Mouse (Mus musculus): ENCODE results near the gene Mink1.

Mink1 gene

GRCm38 (mm10) chr11:70653345-70654197 lies 90.9 kb downstream of the Mink1 start:
- no peak for DNase-seq (ENCODE audit: low read depth, low spot score)

GRCm38 (mm10) chr11:70654198-70654922 lies 91.7 kb downstream of the Mink1 start, which contains the start of gene Pfn1:
TSS of gene Pfn1 (minus strand) at chr11:70654644.
- peak; percentile 80 for DNase-seq (ENCODE audit: low read depth, low spot score)

DNA sequence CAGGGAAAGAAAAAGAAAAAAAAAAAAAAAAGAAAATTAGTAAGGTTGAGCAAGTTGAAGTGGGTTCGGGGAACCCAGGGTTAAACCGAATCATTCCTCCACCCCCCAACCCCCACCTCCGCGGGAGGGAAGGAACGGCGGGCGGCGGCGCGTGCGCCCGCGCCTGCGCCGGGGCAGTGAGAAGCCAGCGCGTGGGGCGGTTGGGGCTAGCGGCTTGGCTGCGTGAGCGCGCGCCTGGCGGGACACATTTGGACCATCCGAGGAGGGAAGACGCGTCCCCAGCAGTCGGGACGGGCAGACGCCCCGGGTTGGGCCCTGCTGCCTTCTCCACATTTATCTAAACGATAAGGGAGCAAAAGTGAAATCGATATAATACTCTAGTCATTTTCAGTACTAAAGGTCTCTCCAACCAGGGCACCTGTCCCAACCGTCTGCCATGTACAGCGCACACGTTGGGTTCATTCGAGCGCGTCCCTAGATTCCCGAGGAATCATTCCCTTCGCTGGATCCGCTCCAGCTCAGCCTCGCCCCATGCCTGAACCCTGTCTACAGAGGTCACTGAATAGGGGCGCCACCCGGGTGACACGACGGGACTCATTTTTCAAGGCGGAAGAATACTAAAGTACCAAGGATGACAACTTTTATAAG lies 92.4 kb downstream of the Mink1 start:
- peak; percentile 87 for DNase-seq (ENCODE audit: low read depth, low spot score)

GRCm38 (mm10) chr11:70655571-70656455 lies 93.1 kb downstream of the Mink1 start:
- DNase-seq (ENCODE audit: low read depth, low spot score), result peak; percentile 71

GRCm38 (mm10) chr11:70656456-70656927 lies 93.8 kb downstream of the Mink1 start:
- DNase-seq (ENCODE audit: low read depth, low spot score), result peak; percentile 95

- DNase-seq (ENCODE audit: low read depth, low spot score), result peak; percentile 88
Observed at GRCm38 (mm10) chr11:70656964-70657363, 94.3 kb downstream of the Mink1 start, which contains the start of gene Eno3. TSS of gene Eno3 (plus strand) at chr11:70657202.

DNA sequence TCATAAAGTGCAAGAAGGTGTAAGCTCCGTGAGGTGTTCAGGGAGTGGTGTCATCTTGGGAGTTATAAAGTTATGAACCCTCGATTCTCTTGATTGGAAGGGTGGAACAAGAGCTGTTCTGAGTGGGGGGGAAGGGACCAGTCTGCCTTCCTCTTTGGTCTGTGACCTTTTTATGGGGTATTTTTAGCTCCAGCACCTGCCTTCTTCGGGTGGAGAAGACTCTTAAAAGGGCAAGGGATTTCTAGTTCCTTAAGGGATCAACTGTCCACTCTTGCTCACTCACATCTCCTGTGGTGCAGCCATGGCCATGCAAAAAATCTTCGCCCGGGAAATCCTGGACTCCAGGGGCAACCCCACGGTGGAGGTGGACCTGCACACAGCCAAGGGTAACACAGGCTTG lies 94.9 kb downstream of the Mink1 start:
- peak; percentile 91 for DNase-seq (ENCODE audit: low read depth, low spot score)

GRCm38 (mm10) chr11:70657991-70658390 lies 95.3 kb downstream of the Mink1 start:
- no peak for DNase-seq (ENCODE audit: low read depth, low spot score)

DNA sequence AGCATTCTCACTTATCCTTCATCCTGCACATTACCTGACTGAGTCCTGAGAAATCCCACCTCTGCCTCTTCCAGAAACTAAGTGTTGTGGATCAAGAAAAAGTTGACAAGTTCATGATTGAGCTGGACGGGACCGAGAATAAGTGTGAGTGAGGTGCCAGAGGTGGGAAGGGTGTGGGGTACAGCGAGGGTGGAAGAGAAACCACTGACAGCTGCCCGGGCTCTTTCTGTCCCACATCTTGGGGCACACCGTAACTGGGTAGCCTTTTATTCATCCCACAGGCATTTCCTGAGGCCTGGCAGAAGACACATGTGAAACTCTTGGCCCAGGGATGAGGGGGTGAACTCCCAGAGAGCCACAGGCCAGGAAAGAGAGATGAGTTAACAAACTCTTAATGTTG lies 95.8 kb downstream of the Mink1 start:
- no peak for DNase-seq (ENCODE audit: low read depth, low spot score)

DNA sequence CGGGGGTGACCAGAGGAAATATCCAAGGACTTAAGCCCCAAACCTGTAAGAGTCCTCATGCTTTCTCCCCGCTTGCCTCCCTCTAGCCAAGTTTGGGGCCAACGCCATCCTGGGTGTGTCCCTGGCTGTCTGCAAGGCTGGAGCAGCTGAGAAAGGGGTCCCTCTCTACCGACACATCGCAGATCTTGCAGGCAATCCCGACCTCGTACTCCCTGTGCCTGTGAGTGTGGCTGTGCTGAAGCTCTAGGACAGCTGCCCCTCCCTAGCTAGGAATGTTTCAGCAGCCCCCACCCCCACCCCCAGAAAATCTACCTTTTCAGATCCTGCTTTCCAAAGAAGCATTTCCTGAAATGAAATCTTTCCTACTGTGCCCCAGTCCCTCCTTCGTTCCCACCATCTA lies 96.3 kb downstream of the Mink1 start:
- no peak for DNase-seq (ENCODE audit: low read depth, low spot score)

GRCm38 (mm10) chr11:70660571-70660970 lies 97.9 kb downstream of the Mink1 start:
- no peak for DNase-seq (ENCODE audit: low read depth, low spot score)

- DNase-seq (ENCODE audit: low read depth, low spot score), result no peak
Observed at GRCm38 (mm10) chr11:70663101-70663500, 100.4 kb downstream of the Mink1 start.

DNA sequence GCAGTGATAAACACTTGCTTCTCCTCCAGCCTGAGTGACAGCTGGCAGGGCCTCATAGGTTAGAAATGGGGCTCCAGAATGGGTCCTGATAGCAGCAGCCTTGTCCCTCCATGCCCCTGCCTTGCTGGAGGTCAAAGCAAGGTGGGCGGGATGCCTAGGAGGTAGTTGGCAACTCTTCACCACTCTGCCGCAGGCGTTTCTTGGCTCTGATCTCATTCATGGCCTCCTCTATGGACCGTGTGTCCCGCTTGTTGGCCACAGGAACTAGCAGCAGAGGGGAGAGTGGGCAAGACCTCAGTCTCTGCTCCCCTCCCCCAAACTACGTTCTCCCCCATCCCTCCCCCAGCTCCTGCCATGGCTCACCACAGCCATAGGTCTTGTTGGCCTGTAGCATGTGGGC lies 101.3 kb downstream of the Mink1 start:
- peak; percentile 90 for DNase-seq (ENCODE audit: low read depth, low spot score)
